ENCODE assay signal across 26 mouse cellular contexts in genomic region chr2:89414557-89414956, GRCm38 (mm10). TPM values are rescaled to one million over a fixed set of nuclear protein-coding genes. Genes with fewer than 3 reads are reported as not detected.
A peak's percentile ranks its signal among the peaks of the same experiment; 100 is the strongest.
DNase-seq lines count a peak whose midpoint lies in the region; ATAC-seq and TF ChIP-seq lines count a peak whose summit lies in the region.
"Had no signal": no experiment of that assay in that cellular context is flagged by ENCODE, and none has a peak within 500 bp of the region (broad histone marks: within the 10 kb centered on the region; RNA-seq: fewer than 3 reads in every experiment).

No protein-coding gene starts in this region.

- no peaks in the 10 kb centered on the region for H3K9me3 ChIP-seq in intestine, embryonic 15.5 days
- no peaks in the 10 kb centered on the region for H3K9me3 ChIP-seq in intestine, postnatal 0 days (ENCODE audit: control insufficient read depth)
- no peaks in the 10 kb centered on the region for H3K9me3 ChIP-seq in kidney, embryonic 15.5 days (replicated peaks)
- no peaks in the 10 kb centered on the region for H3K9me3 ChIP-seq in intestine, embryonic 16.5 days (ENCODE audit: control insufficient read depth, low read length)
- H3K9me3 ChIP-seq: embryonic facial prominence, embryonic 10.5 days; embryonic facial prominence, embryonic 12.5 days; forebrain, embryonic 13.5 days; forebrain, embryonic 15.5 days; G1E had no signal

- no peaks in the 10 kb centered on the region for H3K27me3 ChIP-seq in intestine, embryonic 15.5 days (replicated peaks)
- no peaks in the 10 kb centered on the region for H3K27me3 ChIP-seq in intestine, postnatal 0 days (replicated peaks; ENCODE audit: control insufficient read depth, insufficient read depth, low read length)
- no peaks in the 10 kb centered on the region for H3K27me3 ChIP-seq in kidney, embryonic 15.5 days
- H3K27me3 ChIP-seq in intestine, embryonic 16.5 days (replicated peaks; ENCODE audit: control insufficient read depth, insufficient read depth, low read length), result no peaks in the 10 kb centered on the region
- H3K27me3 ChIP-seq: CH12.LX; embryonic facial prominence, embryonic 12.5 days; forebrain, embryonic 13.5 days; forebrain, embryonic 15.5 days; Patski had no signal

- 74% methylated on average over 1 of the region's 1 CpGs for WGBS in intestine, embryonic 15.5 days
- 60% methylated on average over 1 of the region's 1 CpGs for WGBS in intestine, postnatal 0 days
- 75% methylated on average over 1 of the region's 1 CpGs for WGBS in kidney, embryonic 15.5 days
- WGBS in intestine, embryonic 16.5 days, result 78% methylated on average over 1 of the region's 1 CpGs

- H3K4me3 ChIP-seq in intestine, embryonic 15.5 days (replicated peaks), result no peak overlapping the region
- no peak overlapping the region for H3K4me3 ChIP-seq in intestine, postnatal 0 days (ENCODE audit: low read depth, low read length)
- H3K4me3 ChIP-seq in kidney, embryonic 15.5 days (replicated peaks), result no peak overlapping the region
- no peak overlapping the region for H3K4me3 ChIP-seq in intestine, embryonic 16.5 days (ENCODE audit: low read length)
- H3K4me3 ChIP-seq: embryonic facial prominence, embryonic 10.5 days; embryonic facial prominence, embryonic 12.5 days; forebrain, embryonic 13.5 days; forebrain, embryonic 15.5 days had no signal

- H3K36me3 ChIP-seq in intestine, embryonic 15.5 days, result no peaks in the 10 kb centered on the region
- H3K36me3 ChIP-seq in intestine, postnatal 0 days (ENCODE audit: control insufficient read depth, insufficient read depth), result no peaks in the 10 kb centered on the region
- H3K36me3 ChIP-seq in kidney, embryonic 15.5 days, result no peaks in the 10 kb centered on the region
- no peaks in the 10 kb centered on the region for H3K36me3 ChIP-seq in intestine, embryonic 16.5 days (ENCODE audit: control insufficient read depth, insufficient read depth, low read length)
- H3K36me3 ChIP-seq: embryonic facial prominence, embryonic 10.5 days; embryonic facial prominence, embryonic 12.5 days; forebrain, embryonic 15.5 days; G1E had no signal

- H3K4me1 ChIP-seq in intestine, embryonic 15.5 days (replicated peaks), result no peaks in the 10 kb centered on the region
- no peaks in the 10 kb centered on the region for H3K4me1 ChIP-seq in intestine, postnatal 0 days (replicated peaks; ENCODE audit: control insufficient read depth, insufficient read depth, low read length)
- H3K4me1 ChIP-seq in kidney, embryonic 15.5 days, result no peaks in the 10 kb centered on the region
- H3K4me1 ChIP-seq in intestine, embryonic 16.5 days (ENCODE audit: control insufficient read depth, insufficient read depth, low read length), result no peaks in the 10 kb centered on the region
- H3K4me1 ChIP-seq: embryonic facial prominence, embryonic 10.5 days; embryonic facial prominence, embryonic 12.5 days; forebrain, embryonic 13.5 days; forebrain, embryonic 15.5 days had no signal

- no peak overlapping the region for H3K9ac ChIP-seq in intestine, embryonic 15.5 days
- H3K9ac ChIP-seq in intestine, postnatal 0 days (ENCODE audit: low read depth, low read length), result no peak overlapping the region
- H3K9ac ChIP-seq in kidney, embryonic 15.5 days, result no peak overlapping the region
- no peak overlapping the region for H3K9ac ChIP-seq in intestine, embryonic 16.5 days (ENCODE audit: low read depth, low read length)
- H3K9ac ChIP-seq: embryonic facial prominence, embryonic 12.5 days; forebrain, embryonic 13.5 days; forebrain, embryonic 15.5 days had no signal

- H3K27ac ChIP-seq in intestine, embryonic 15.5 days, result no peak overlapping the region
- no peak overlapping the region for H3K27ac ChIP-seq in intestine, postnatal 0 days (ENCODE audit: low read depth, low read length)
- no peak overlapping the region for H3K27ac ChIP-seq in kidney, embryonic 15.5 days
- H3K27ac ChIP-seq in intestine, embryonic 16.5 days (ENCODE audit: low read length), result no peak overlapping the region
- H3K27ac ChIP-seq: embryonic facial prominence, embryonic 10.5 days; embryonic facial prominence, embryonic 12.5 days; forebrain, embryonic 13.5 days; forebrain, embryonic 15.5 days had no signal

- TF ChIP-seq CTCF in intestine, postnatal 0 days (IDR thresholded peaks at IDR 0.05; ENCODE audit: low read depth), result no peak

- ATAC-seq in intestine, embryonic 15.5 days, result peak; percentile 67
- no peak for ATAC-seq in intestine, postnatal 0 days
- ATAC-seq in kidney, embryonic 15.5 days (replicated peaks; ENCODE audit: low FRiP score), result peak; percentile 82
- ATAC-seq in intestine, embryonic 16.5 days, result 0 out of 2 replicates have a peak, but pooled peaks have one; percentile 67
- ATAC-seq: activated CD4-positive, CD25-positive, alpha-beta regulatory T cell, adult 4 months; CD4-positive, CD25-positive, alpha-beta regulatory T cell, adult 4 months; forebrain, embryonic 13.5 days; forebrain, embryonic 15.5 days; Patski had no signal

- DNase-seq in kidney, adult 18-20 months, result no peak
- DNase-seq: adrenal gland, adult 8-10 months; adrenal gland, postnatal 14 days; adrenal gland, postnatal 36 days; B cell, adult 2 months; cerebellum, adult 11-12 months; cerebellum, adult 2 months; cerebellum, adult 9-10 months; cerebellum, postnatal 10 days; cerebellum, postnatal 25 days had no signal

- H3K4me2 ChIP-seq in intestine, embryonic 15.5 days (replicated peaks), result no peak overlapping the region
- H3K4me2 ChIP-seq in intestine, postnatal 0 days (replicated peaks; ENCODE audit: low read depth), result no peak overlapping the region
- no peak overlapping the region for H3K4me2 ChIP-seq in kidney, embryonic 15.5 days
- no peak overlapping the region for H3K4me2 ChIP-seq in intestine, embryonic 16.5 days (ENCODE audit: low read depth, low read length)
- H3K4me2 ChIP-seq: embryonic facial prominence, embryonic 12.5 days; forebrain, embryonic 13.5 days; forebrain, embryonic 15.5 days had no signal

RNA-seq across cellular contexts. Expression of gene Olfr1238, which starts 5.1 kb away (rescaled TPM):
- polyA plus RNA-seq in intestine, embryonic 15.5 days (2015; fragmentation: Nextera tagmentation; extraction: Ambion mirVana), result not detected in 2 replicates
- polyA plus RNA-seq in intestine, postnatal 0 days (2015; fragmentation: Nextera tagmentation; extraction: Ambion mirVana), result not detected in 2 replicates
- polyA plus RNA-seq in kidney, embryonic 15.5 days (2015; fragmentation: Nextera tagmentation; extraction: Ambion mirVana), result not detected in 2 replicates
- not detected in 2 replicates for polyA plus RNA-seq in intestine, embryonic 16.5 days (2015; fragmentation: Nextera tagmentation; extraction: Ambion mirVana)
- polyA plus RNA-seq: activated CD4-positive, CD25-positive, alpha-beta regulatory T cell, adult 4 months; CD4-positive, CD25-positive, alpha-beta regulatory T cell, adult 4 months; cerebellum, adult 2 months; cortical plate, adult 2 months; embryonic facial prominence, embryonic 10.5 days; embryonic facial prominence, embryonic 12.5 days; embryonic facial prominence, embryonic 14.5 days; forebrain, embryonic 11.5 days; forebrain, embryonic 13.5 days; forebrain, embryonic 15.5 days; G1E; Patski had no signal

RNA-seq across cellular contexts. Expression of gene Olfr1239, which starts 5.7 kb away (rescaled TPM):
- not detected in 2 replicates for polyA plus RNA-seq in intestine, embryonic 15.5 days (2015; fragmentation: Nextera tagmentation; extraction: Ambion mirVana)
- polyA plus RNA-seq in intestine, postnatal 0 days (2015; fragmentation: Nextera tagmentation; extraction: Ambion mirVana), result not detected in 2 replicates
- polyA plus RNA-seq in kidney, embryonic 15.5 days (2015; fragmentation: Nextera tagmentation; extraction: Ambion mirVana), result not detected in 2 replicates
- not detected in 2 replicates for polyA plus RNA-seq in intestine, embryonic 16.5 days (2015; fragmentation: Nextera tagmentation; extraction: Ambion mirVana)
- polyA plus RNA-seq: activated CD4-positive, CD25-positive, alpha-beta regulatory T cell, adult 4 months; CD4-positive, CD25-positive, alpha-beta regulatory T cell, adult 4 months; cerebellum, adult 2 months; cortical plate, adult 2 months; embryonic facial prominence, embryonic 10.5 days; embryonic facial prominence, embryonic 12.5 days; embryonic facial prominence, embryonic 14.5 days; forebrain, embryonic 11.5 days; forebrain, embryonic 13.5 days; forebrain, embryonic 15.5 days; G1E; Patski had no signal

RNA-seq across cellular contexts. Expression of gene Olfr1240, which starts 28.2 kb away (rescaled TPM):
- not detected in 2 replicates for polyA plus RNA-seq in intestine, embryonic 15.5 days (2015; fragmentation: Nextera tagmentation; extraction: Ambion mirVana)
- not detected in 2 replicates for polyA plus RNA-seq in intestine, postnatal 0 days (2015; fragmentation: Nextera tagmentation; extraction: Ambion mirVana)
- polyA plus RNA-seq in kidney, embryonic 15.5 days (2015; fragmentation: Nextera tagmentation; extraction: Ambion mirVana), result not detected in 2 replicates
- polyA plus RNA-seq in intestine, embryonic 16.5 days (2015; fragmentation: Nextera tagmentation; extraction: Ambion mirVana), result not detected in 2 replicates
- polyA plus RNA-seq: activated CD4-positive, CD25-positive, alpha-beta regulatory T cell, adult 4 months; CD4-positive, CD25-positive, alpha-beta regulatory T cell, adult 4 months; cerebellum, adult 2 months; cortical plate, adult 2 months; embryonic facial prominence, embryonic 10.5 days; embryonic facial prominence, embryonic 12.5 days; embryonic facial prominence, embryonic 14.5 days; forebrain, embryonic 11.5 days; forebrain, embryonic 13.5 days; forebrain, embryonic 15.5 days; G1E; Patski had no signal

RNA-seq across cellular contexts. Expression of gene Olfr1234, which starts 49.9 kb away (rescaled TPM):
- not detected in 2 replicates for polyA plus RNA-seq in intestine, embryonic 15.5 days (2015; fragmentation: Nextera tagmentation; extraction: Ambion mirVana)
- polyA plus RNA-seq in intestine, postnatal 0 days (2015; fragmentation: Nextera tagmentation; extraction: Ambion mirVana), result not detected in 2 replicates
- polyA plus RNA-seq in kidney, embryonic 15.5 days (2015; fragmentation: Nextera tagmentation; extraction: Ambion mirVana), result not detected in 2 replicates
- not detected in 2 replicates for polyA plus RNA-seq in intestine, embryonic 16.5 days (2015; fragmentation: Nextera tagmentation; extraction: Ambion mirVana)
- polyA plus RNA-seq: activated CD4-positive, CD25-positive, alpha-beta regulatory T cell, adult 4 months; CD4-positive, CD25-positive, alpha-beta regulatory T cell, adult 4 months; cerebellum, adult 2 months; cortical plate, adult 2 months; embryonic facial prominence, embryonic 10.5 days; embryonic facial prominence, embryonic 12.5 days; embryonic facial prominence, embryonic 14.5 days; forebrain, embryonic 11.5 days; forebrain, embryonic 13.5 days; forebrain, embryonic 15.5 days; G1E; Patski had no signal
